Mouse (Mus musculus) neural tube, embryonic 11.5 days (tissue): ENCODE results near the gene Timm10. TPM values are rescaled to one million over a fixed set of nuclear protein-coding genes. Genes with fewer than 3 reads are reported as not detected.

ENCODE experiments used
- ATAC-seq: fragments of 200-750 bp; cut with Nextera tagmentation; 2 replicates; pipeline ENCODE4 v1.8.0; 2017; ENCODE audit warnings: moderate number of reproducible peaks, mild to moderate bottlenecking, moderate TSS enrichment, moderate library complexity; ENCODE audit not compliant: insufficient read depth, low FRiP score, low TSS enrichment
- DNase-seq: peaks from one replicate; pipeline ENCODE4 v3.0.0-alpha.2; 2015; ENCODE audit warnings: low spot score
- H3K27ac ChIP-seq: fragments of 300-500 bp; sonication (generic); 2 replicates; pipeline ENCODE4 v1.5.1; 2014; ENCODE audit warnings: low read depth, mild to moderate bottlenecking, low read length
- H3K27me3 ChIP-seq: fragments of 300-500 bp; sonication (generic); 2 replicates; pipeline ENCODE4 v1.6.1; 2014; ENCODE audit warnings: mild to moderate bottlenecking, low read length, mixed read lengths; ENCODE audit not compliant: control insufficient read depth, insufficient read depth
- H3K36me3 ChIP-seq: fragments of 300-500 bp; sonication (generic); 2 replicates; pipeline ENCODE4 v1.6.1; 2014; ENCODE audit warnings: mild to moderate bottlenecking, low read length, moderate library complexity, mixed read lengths; ENCODE audit not compliant: control insufficient read depth, insufficient read depth
- H3K4me1 ChIP-seq: fragments of 300-500 bp; sonication (generic); 2 replicates; pipeline ENCODE4 v1.6.1; 2014; ENCODE audit warnings: low read length, mixed read lengths; ENCODE audit not compliant: control insufficient read depth, insufficient read depth
- H3K4me2 ChIP-seq: fragments of 300-500 bp; sonication (generic); 2 replicates; pipeline ENCODE4 v1.6.1; 2014; ENCODE audit warnings: low read depth, mild to moderate bottlenecking, moderate library complexity
- H3K4me3 ChIP-seq: fragments of 300-500 bp; sonication (generic); 2 replicates; pipeline ENCODE4 v1.5.1; 2014; ENCODE audit warnings: low read depth, low read length
- H3K9ac ChIP-seq: fragments of 300-500 bp; sonication (generic); 2 replicates; pipeline ENCODE4 v1.6.1; 2014; ENCODE audit warnings: mild to moderate bottlenecking, low read length
- H3K9me3 ChIP-seq: fragments of 300-500 bp; sonication (generic); 2 replicates; pipeline ENCODE4 v1.6.1; 2016; ENCODE audit warnings: low read length; ENCODE audit not compliant: control insufficient read depth
- whole genome bisulfite sequencing: fragments of 180-500 bp; shearing (Covaris S2); extraction: QIAGEN DNeasy Blood & Tissue Kit; methylation state at CpG from one replicate; pipeline ENCODE4 v1.1.7; 2014; 5-methylcytosine and 5-hydroxymethylcytosine counted together
- polyA plus RNA-seq: library from polyadenylated mRNA; unstranded; fragments of >200 nt; fragmentation: Nextera tagmentation; extraction: Ambion mirVana; gene quantifications from 2 replicates; pipeline ENCODE4 v1.2.1, GENCODE M21; 2014

Timm10 gene
- polyA plus RNA-seq = 53.3 and 56.6 TPM in 2 replicates

GRCm38 (mm10) chr2:84826488-84827282, at the start of gene Timm10:
Timm10 (plus strand) TSS chr2:84826997.
- WGBS = under 1% methylated on average over 34 of the region's 34 CpGs
- Histone ChIP-seq H3K27ac (no peak within 1 kb of the TSS), H3K27me3 (no peaks in the 10 kb centered on the region), H3K4me2 (peak within 1 kb of the TSS; percentile 99), H3K36me3 (no peaks in the 10 kb centered on the region), H3K4me3 (peak within 1 kb of the TSS; percentile 86), H3K9me3 (no peaks in the 10 kb centered on the region), H3K9ac (peak within 1 kb of the TSS; percentile 73), H3K4me1 (peaks cover 7% of the 10 kb centered on the region)
- DNase-seq = peak; percentile 91
- ATAC-seq = peak; percentile 89

- WGBS = 70% methylated on average over 3 of the region's 3 CpGs
- Histone ChIP-seq H3K9ac (no peak overlapping the region), H3K9me3 (no peaks in the 10 kb centered on the region), H3K4me3 (no peak overlapping the region), H3K27ac (no peak overlapping the region), H3K4me2 (no peak overlapping the region), H3K4me1 (peaks cover 3% of the 10 kb centered on the region; the same call in 1 of the 2 replicates), H3K27me3 (no peaks in the 10 kb centered on the region), H3K36me3 (no peaks in the 10 kb centered on the region)
- ATAC-seq (no peak), DNase-seq (no peak)
These were observed 49.1 kb upstream of the Timm10 start for GRCm38 (mm10) chr2:84777706-84778105.

- Histone ChIP-seq H3K4me3 (no peak overlapping the region), H3K9me3 (no peaks in the 10 kb centered on the region), H3K9ac (no peak overlapping the region), H3K4me2 (no peak overlapping the region), H3K4me1 (peaks cover under 1% of the 10 kb centered on the region; the same call in 1 of the 2 replicates), H3K27me3 (no peaks in the 10 kb centered on the region), H3K36me3 (no peaks in the 10 kb centered on the region), H3K27ac (no peak overlapping the region)
- DNase-seq (no peak), ATAC-seq (no peak)
- 63% methylated on average over 6 of the region's 6 CpGs for WGBS
These were observed 47.6 kb upstream of the Timm10 start for GRCm38 (mm10) chr2:84779210-84779609.

- Histone ChIP-seq H3K27ac (no peak overlapping the region), H3K9ac (no peak overlapping the region), H3K4me1 (no peaks in the 10 kb centered on the region), H3K9me3 (no peaks in the 10 kb centered on the region), H3K27me3 (no peaks in the 10 kb centered on the region), H3K36me3 (no peaks in the 10 kb centered on the region), H3K4me2 (no peak overlapping the region), H3K4me3 (no peak overlapping the region)
- WGBS = 100% methylated on average over 1 of the region's 1 CpGs
- no peak for ATAC-seq
- no peak for DNase-seq
These were observed 43.5 kb upstream of the Timm10 start for GRCm38 (mm10) chr2:84783315-84783714.

- Histone ChIP-seq H3K4me1 (no peaks in the 10 kb centered on the region), H3K27me3 (no peaks in the 10 kb centered on the region), H3K4me2 (no peak overlapping the region), H3K9ac (no peak overlapping the region), H3K9me3 (no peaks in the 10 kb centered on the region), H3K4me3 (no peak overlapping the region), H3K27ac (no peak overlapping the region), H3K36me3 (no peaks in the 10 kb centered on the region)
- DNase-seq (no peak), ATAC-seq (no peak)
- 87% methylated on average over 3 of the region's 3 CpGs for WGBS
These were observed 42.8 kb upstream of the Timm10 start for GRCm38 (mm10) chr2:84783840-84784566.

GRCm38 (mm10) chr2:84788316-84788715, 38.5 kb upstream of the Timm10 start:
- Histone ChIP-seq H3K9ac (no peak overlapping the region), H3K27me3 (no peaks in the 10 kb centered on the region), H3K4me2 (no peak overlapping the region), H3K27ac (no peak overlapping the region), H3K9me3 (no peaks in the 10 kb centered on the region), H3K4me3 (no peak overlapping the region), H3K36me3 (no peaks in the 10 kb centered on the region), H3K4me1 (no peaks in the 10 kb centered on the region)
- WGBS = 87% methylated on average over 3 of the region's 3 CpGs
- ATAC-seq (no peak), DNase-seq (no peak)

- no peaks in the 10 kb centered on the region for H3K9me3 ChIP-seq
- H3K4me3 ChIP-seq = no peak overlapping the region
- no peak overlapping the region for H3K27ac ChIP-seq
- no peaks in the 10 kb centered on the region for H3K4me1 ChIP-seq
- ATAC-seq = no peak
- H3K36me3 ChIP-seq = no peaks in the 10 kb centered on the region
- no peak overlapping the region; the same call in 1 of the 2 replicates for H3K9ac ChIP-seq
- no peak for DNase-seq
- no peak overlapping the region for H3K4me2 ChIP-seq
- WGBS = 52% methylated on average over 9 of the region's 9 CpGs
- H3K27me3 ChIP-seq = no peaks in the 10 kb centered on the region
These were observed 36.4 kb upstream of the Timm10 start for GRCm38 (mm10) chr2:84790418-84790817.

- ATAC-seq = no peak
- WGBS = 90% methylated on average over 3 of the region's 3 CpGs
- Histone ChIP-seq H3K4me3 (no peak overlapping the region), H3K4me1 (no peaks in the 10 kb centered on the region), H3K27me3 (no peaks in the 10 kb centered on the region), H3K9me3 (no peaks in the 10 kb centered on the region), H3K4me2 (no peak overlapping the region), H3K9ac (no peak overlapping the region), H3K27ac (no peak overlapping the region), H3K36me3 (no peaks in the 10 kb centered on the region)
- no peak for DNase-seq
These were observed 34.3 kb upstream of the Timm10 start for GRCm38 (mm10) chr2:84792516-84792915.
